In the genomic region with DNA sequence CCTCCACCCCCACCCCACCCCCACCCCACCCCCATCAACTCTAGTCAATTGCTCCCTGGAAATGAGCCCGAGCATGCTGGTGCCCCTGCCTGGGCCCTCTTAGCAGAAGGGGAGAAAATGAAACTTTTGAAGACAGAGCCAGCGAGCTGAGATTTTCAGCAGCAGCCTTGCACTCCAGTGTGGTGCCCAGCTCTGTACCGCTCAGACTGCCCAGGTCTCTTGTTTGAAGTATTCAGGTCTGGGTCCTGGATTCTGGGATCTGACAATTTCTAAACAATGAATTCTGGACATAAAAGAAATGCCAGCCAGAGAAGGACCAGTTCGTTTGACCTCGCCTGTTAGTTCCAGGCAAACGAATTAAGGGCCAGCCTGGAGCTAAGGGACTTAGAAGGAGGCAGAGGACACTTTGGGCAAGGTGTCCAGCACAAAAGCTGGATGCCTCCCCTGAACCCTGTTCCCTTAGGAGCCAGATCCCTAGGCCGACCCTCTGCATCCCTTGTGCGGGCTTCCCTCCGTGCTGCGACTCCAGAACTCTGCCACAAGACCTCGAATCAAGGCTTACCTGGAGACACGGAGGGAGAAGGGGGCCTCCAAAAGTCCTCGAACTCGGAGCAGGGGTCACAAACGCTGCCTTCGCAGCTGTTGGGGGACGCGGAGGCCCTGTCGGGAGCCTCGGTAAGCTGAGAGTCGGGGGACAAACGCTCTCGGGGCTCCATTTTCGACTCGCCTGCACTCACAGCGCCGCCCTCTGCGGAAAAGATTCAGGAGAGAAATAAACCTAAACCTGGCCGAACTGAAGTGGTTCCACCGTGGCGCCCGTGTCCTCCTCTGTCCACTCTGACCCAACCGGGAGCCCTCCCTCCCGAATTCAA, we compare ENCODE assay signal across 8 mouse cellular contexts. TPM values are rescaled to one million over a fixed set of nuclear protein-coding genes. Genes with fewer than 3 reads are reported as not detected.
DNase-seq lines count a peak whose midpoint lies in the region; ATAC-seq and TF ChIP-seq lines count a peak whose summit lies in the region.

No protein-coding gene starts in this region.

- no peak overlapping the region for H3K9ac ChIP-seq in liver, embryonic 11.5 days (ENCODE audit: low read depth, low read length)
- H3K9ac ChIP-seq in heart, embryonic 15.5 days: no peak overlapping the region
- H3K9ac ChIP-seq in midbrain, postnatal 0 days (replicated peaks; ENCODE audit: low read length, poor library complexity, severe bottlenecking): no peak overlapping the region

- no peak overlapping the region for H3K27ac ChIP-seq in liver, embryonic 11.5 days (ENCODE audit: low read depth, low read length)
- H3K27ac ChIP-seq in heart, embryonic 15.5 days: no peak overlapping the region
- no peak overlapping the region for H3K27ac ChIP-seq in midbrain, postnatal 0 days (ENCODE audit: low read depth, low read length)

- peaks cover 30% of the 10 kb centered on the region for H3K4me1 ChIP-seq in liver, embryonic 11.5 days (replicated peaks; ENCODE audit: control insufficient read depth, insufficient read depth, low read length)
- H3K4me1 ChIP-seq in heart, embryonic 15.5 days (replicated peaks): peaks cover 60% of the 10 kb centered on the region
- peaks cover 20% of the 10 kb centered on the region for H3K4me1 ChIP-seq in midbrain, postnatal 0 days (ENCODE audit: insufficient read depth, low read length)

- peak overlapping the region; percentile 61 for H3K4me2 ChIP-seq in liver, embryonic 11.5 days
- peak overlapping the region; percentile 82 for H3K4me2 ChIP-seq in heart, embryonic 15.5 days
- H3K4me2 ChIP-seq in midbrain, postnatal 0 days (ENCODE audit: low read depth, low read length, poor library complexity, severe bottlenecking): peak overlapping the region; percentile 15; the same call in 1 of the 2 replicates

- H3K27me3 ChIP-seq in liver, embryonic 11.5 days (replicated peaks; ENCODE audit: control insufficient read depth, insufficient read depth, low read length): peaks cover 99% of the 10 kb centered on the region
- H3K27me3 ChIP-seq in heart, embryonic 15.5 days: peaks cover 97% of the 10 kb centered on the region
- H3K27me3 ChIP-seq in midbrain, postnatal 0 days (ENCODE audit: insufficient read depth, low read length): peaks cover 70% of the 10 kb centered on the region

- peak; percentile 53 for DNase-seq in liver, embryonic 11.5 days (ENCODE audit: low spot score)
- no peak for DNase-seq in liver
- peak; percentile 28 for DNase-seq in embryo, embryonic 10 days (ENCODE audit: low spot score)
- peak; percentile 11 to 38 for DNase-seq in kidney, postnatal 25 days
- no peak for DNase-seq in midbrain, postnatal 0 days (ENCODE audit: low spot score)
- no peak for DNase-seq in frontal cortex, postnatal 25 days (ENCODE audit: low spot score in 2 of 2)
- DNase-seq in ovary, postnatal 10 days (ENCODE audit: low spot score): no peak

- no peak for TF ChIP-seq CTCF in midbrain, postnatal 0 days (IDR thresholded peaks at IDR 0.05)

- 4% methylated on average over 34 of the region's 34 CpGs for WGBS in liver, embryonic 11.5 days
- WGBS in heart, embryonic 15.5 days: 2% methylated on average over 34 of the region's 34 CpGs
- WGBS in midbrain, postnatal 0 days: under 1% methylated on average over 34 of the region's 34 CpGs

- no peaks in the 10 kb centered on the region for H3K36me3 ChIP-seq in liver, embryonic 11.5 days (ENCODE audit: control insufficient read depth, insufficient read depth, low read length)
- H3K36me3 ChIP-seq in heart, embryonic 15.5 days: no peaks in the 10 kb centered on the region
- no peaks in the 10 kb centered on the region for H3K36me3 ChIP-seq in midbrain, postnatal 0 days (ENCODE audit: insufficient read depth, low read length)

- ATAC-seq in liver, embryonic 11.5 days (replicated peaks; ENCODE audit: low FRiP score): no peak
- ATAC-seq in heart, embryonic 15.5 days (replicated peaks; ENCODE audit: insufficient number of reproducible peaks, insufficient read depth, low FRiP score, low read depth): no peak
- no peak for ATAC-seq in midbrain, postnatal 0 days (ENCODE audit: low FRiP score)

- H3K9me3 ChIP-seq in liver, embryonic 11.5 days (ENCODE audit: control insufficient read depth, low read length): no peaks in the 10 kb centered on the region
- no peaks in the 10 kb centered on the region for H3K9me3 ChIP-seq in heart, embryonic 15.5 days (replicated peaks)
- H3K9me3 ChIP-seq in midbrain, postnatal 0 days (ENCODE audit: low read length): no peaks in the 10 kb centered on the region

- peak overlapping the region; percentile 39 for H3K4me3 ChIP-seq in liver, embryonic 11.5 days (ENCODE audit: low read depth, low read length)
- H3K4me3 ChIP-seq in heart, embryonic 15.5 days: peak overlapping the region; percentile 48
- 0 out of 2 replicates have a peak overlapping the region, but pooled peaks have one; percentile 5 for H3K4me3 ChIP-seq in midbrain, postnatal 0 days (ENCODE audit: low read depth, low read length)

RNA-seq across cellular contexts. Expression of a gene that starts 2.9 kb away (rescaled TPM):
- 0.22 and 0.30 TPM in 2 replicates for polyA plus RNA-seq in liver, embryonic 11.5 days (2014; fragmentation: Nextera tagmentation; extraction: Ambion mirVana)
- polyA plus RNA-seq in heart, embryonic 15.5 days (2015; fragmentation: Nextera tagmentation; extraction: Ambion mirVana): 0.11 and 1.5 TPM in 2 replicates
- total RNA-seq in midbrain, postnatal 0 days (2014; rRNA removed): 0.05 TPM in 1 of 2 replicates, not detected in the other
- not detected in 2 replicates for polyA plus RNA-seq in midbrain, postnatal 0 days (2015; fragmentation: Nextera tagmentation; extraction: Ambion mirVana)

Comparison
In these comparisons a context has a peak if more than half of its experiments do, and no peak if none do; other contexts are left out.
1. DNase-seq: peak in liver, embryonic 11.5 days (single experiment), embryo, embryonic 10 days (single experiment) and kidney, postnatal 25 days (2 of 2); none in liver (single experiment), midbrain, postnatal 0 days (single experiment), frontal cortex, postnatal 25 days (0 of 2) and ovary, postnatal 10 days (single experiment).
2. H3K4me2 ChIP-seq: peak in every context shown above with its lines; median percentile 82 in heart, embryonic 15.5 days; 61 in liver, embryonic 11.5 days; 15 in midbrain, postnatal 0 days.
3. Peak in every context shown above with its lines, with median percentiles within 50 percentile points of each other: H3K4me3 ChIP-seq.